Comparison of ENCODE assay signal across 23 mouse cellular contexts in the genomic region with DNA sequence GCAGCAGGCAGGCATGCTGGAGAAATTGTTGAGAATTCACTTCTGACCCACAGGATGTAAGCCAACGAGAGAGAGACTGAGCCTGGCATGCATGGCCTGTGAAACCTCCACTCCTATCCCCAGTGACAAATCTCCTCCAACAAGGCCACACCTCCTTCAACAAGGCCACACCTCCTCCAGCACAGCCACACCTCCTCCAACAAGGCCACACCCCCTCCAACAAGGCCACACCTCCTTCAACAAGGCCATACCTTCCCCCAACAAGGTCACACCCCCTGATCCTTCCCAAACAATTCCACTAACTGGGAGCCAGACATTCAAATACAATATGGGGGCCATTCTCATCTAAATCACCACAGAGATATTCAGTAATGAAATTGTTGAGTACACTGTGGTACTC. TPM values are rescaled to one million over a fixed set of nuclear protein-coding genes. Genes with fewer than 3 reads are reported as not detected.
A peak's percentile ranks its signal among the peaks of the same experiment; 100 is the strongest.
DNase-seq lines count a peak whose midpoint lies in the region; ATAC-seq lines count a peak whose summit lies in the region.
"Had no signal": no experiment of that assay in that cellular context is flagged by ENCODE, and none has a peak within 500 bp of the region (broad histone marks: within the 10 kb centered on the region; RNA-seq: fewer than 3 reads in every experiment).

No protein-coding gene starts in this region.

- no peak overlapping the region for H3K4me3 ChIP-seq in heart, embryonic 11.5 days (ENCODE audit: low read depth, low read length)
- H3K4me3 ChIP-seq in midbrain, embryonic 11.5 days (ENCODE audit: low read depth, low read length) = no peak overlapping the region
- no peak overlapping the region for H3K4me3 ChIP-seq in midbrain, embryonic 13.5 days (replicated peaks)

- no peaks in the 10 kb centered on the region for H3K27me3 ChIP-seq in heart, embryonic 11.5 days (ENCODE audit: control insufficient read depth, insufficient read depth, low read length)
- no peaks in the 10 kb centered on the region for H3K27me3 ChIP-seq in midbrain, embryonic 11.5 days (ENCODE audit: control insufficient read depth, insufficient read depth, low read length)
- no peaks in the 10 kb centered on the region for H3K27me3 ChIP-seq in midbrain, embryonic 13.5 days
- H3K27me3 ChIP-seq: Patski had no signal

- no peak for ATAC-seq in heart, embryonic 11.5 days (replicated peaks; ENCODE audit: insufficient number of reproducible peaks, low FRiP score, low TSS enrichment)
- no peak for ATAC-seq in midbrain, embryonic 11.5 days (ENCODE audit: low FRiP score)
- no peak for ATAC-seq in midbrain, embryonic 13.5 days
- ATAC-seq: activated CD4-positive, CD25-positive, alpha-beta regulatory T cell, adult 4 months; CD4-positive, CD25-positive, alpha-beta regulatory T cell, adult 4 months; Patski had no signal

- no peak overlapping the region for H3K4me2 ChIP-seq in heart, embryonic 11.5 days
- H3K4me2 ChIP-seq in midbrain, embryonic 11.5 days = no peak overlapping the region
- H3K4me2 ChIP-seq in midbrain, embryonic 13.5 days (replicated peaks) = no peak overlapping the region

- H3K36me3 ChIP-seq in heart, embryonic 11.5 days (ENCODE audit: control insufficient read depth, insufficient read depth, low read length) = no peaks in the 10 kb centered on the region
- H3K36me3 ChIP-seq in midbrain, embryonic 11.5 days (ENCODE audit: control insufficient read depth, insufficient read depth, low read length) = no peaks in the 10 kb centered on the region
- no peaks in the 10 kb centered on the region for H3K36me3 ChIP-seq in midbrain, embryonic 13.5 days
- H3K36me3 ChIP-seq: G1E had no signal

- H3K27ac ChIP-seq in heart, embryonic 11.5 days (ENCODE audit: low read depth, low read length) = no peak overlapping the region
- no peak overlapping the region for H3K27ac ChIP-seq in midbrain, embryonic 11.5 days (ENCODE audit: low read depth, low read length)
- H3K27ac ChIP-seq in midbrain, embryonic 13.5 days = no peak overlapping the region

- no peaks in the 10 kb centered on the region for H3K9me3 ChIP-seq in heart, embryonic 11.5 days (replicated peaks; ENCODE audit: control insufficient read depth, low read length)
- no peaks in the 10 kb centered on the region for H3K9me3 ChIP-seq in midbrain, embryonic 11.5 days (ENCODE audit: control insufficient read depth, low read length)
- no peaks in the 10 kb centered on the region for H3K9me3 ChIP-seq in midbrain, embryonic 13.5 days

- no peak overlapping the region for H3K9ac ChIP-seq in heart, embryonic 11.5 days (ENCODE audit: low read depth, low read length)
- no peak overlapping the region for H3K9ac ChIP-seq in midbrain, embryonic 11.5 days (ENCODE audit: low read length)
- no peak overlapping the region for H3K9ac ChIP-seq in midbrain, embryonic 13.5 days (replicated peaks)

- DNase-seq in heart, adult 11 months = peak; percentile 33
- DNase-seq in midbrain, embryonic 11.5 days (ENCODE audit: low spot score, missing footprints) = peak; percentile 77
- DNase-seq in R1 (ENCODE audit: low read depth, low spot score) (peak; percentile 59), ZHBTc4 (ENCODE audit: low read depth, low spot score) (peak; percentile 54)
- no peak for DNase-seq in frontal cortex, postnatal 14 days (ENCODE audit: low spot score in 2 of 2)
- no peak for DNase-seq in right cerebral cortex, postnatal 25 days
- DNase-seq: adrenal gland, adult 2 months; adrenal gland, adult 8-10 months; adrenal gland, postnatal 10 days; adrenal gland, postnatal 14 days; adrenal gland, postnatal 25 days; adrenal gland, postnatal 36 days; B cell, adult 2 months; cerebellum, adult 11 months; cerebellum, adult 11-12 months; cerebellum, adult 18-20 months; cerebellum, adult 2 months had no signal

- H3K4me1 ChIP-seq in heart, embryonic 11.5 days (ENCODE audit: control insufficient read depth, insufficient read depth, low read length) = no peaks in the 10 kb centered on the region
- H3K4me1 ChIP-seq in midbrain, embryonic 11.5 days (ENCODE audit: control insufficient read depth, insufficient read depth, low read length) = no peaks in the 10 kb centered on the region
- H3K4me1 ChIP-seq in midbrain, embryonic 13.5 days (replicated peaks) = no peaks in the 10 kb centered on the region

- 85% methylated on average over 1 of the region's 1 CpGs for WGBS in heart, embryonic 11.5 days (ENCODE audit: insufficient replicate concordance)
- WGBS in midbrain, embryonic 11.5 days = 71% methylated on average over 1 of the region's 1 CpGs
- 89% methylated on average over 1 of the region's 1 CpGs for WGBS in midbrain, embryonic 13.5 days

RNA-seq across cellular contexts. Expression of gene Prdm2, which starts 40.6 kb away (rescaled TPM):
- 8.1 and 11.0 TPM in 2 replicates for polyA plus RNA-seq in heart, embryonic 11.5 days (2014; fragmentation: Nextera tagmentation; extraction: Ambion mirVana)
- 14.2 and 14.7 TPM in 2 replicates for polyA plus RNA-seq in midbrain, embryonic 11.5 days (2014; fragmentation: Nextera tagmentation; extraction: Ambion mirVana)
- polyA plus RNA-seq in midbrain, embryonic 13.5 days (2015; fragmentation: Nextera tagmentation; extraction: Ambion mirVana) = 18.3 and 21.2 TPM in 2 replicates

RNA-seq across cellular contexts. Expression of gene Pdpn, which starts 46.0 kb away (rescaled TPM):
- polyA plus RNA-seq in heart, embryonic 11.5 days (2014; fragmentation: Nextera tagmentation; extraction: Ambion mirVana) = 28.4 and 29.1 TPM in 2 replicates
- 119 and 125 TPM in 2 replicates for polyA plus RNA-seq in midbrain, embryonic 11.5 days (2014; fragmentation: Nextera tagmentation; extraction: Ambion mirVana)
- polyA plus RNA-seq in midbrain, embryonic 13.5 days (2015; fragmentation: Nextera tagmentation; extraction: Ambion mirVana) = 70.8 and 72.5 TPM in 2 replicates
- polyA plus RNA-seq: CD4-positive, CD25-positive, alpha-beta regulatory T cell, adult 4 months; G1E had no signal

Comparison
In these comparisons a context has a peak if more than half of its experiments do, and no peak if none do; other contexts are left out.
1. DNase-seq: peak in heart, adult 11 months (single experiment), midbrain, embryonic 11.5 days (single experiment), R1 (single experiment) and ZHBTc4 (single experiment); none in frontal cortex, postnatal 14 days (0 of 2) and right cerebral cortex, postnatal 25 days (single experiment).